Mouse (Mus musculus): ENCODE results near the gene Rnd2. TPM values are rescaled to one million over a fixed set of nuclear protein-coding genes. Genes with fewer than 3 reads are reported as not detected.
"Not testable (repeated sequence)": the region's sequence is repeated elsewhere in the genome, so short reads cannot be mapped to it uniquely, and the experiment has no call there.

Rnd2 gene
- total RNA-seq, 4 experiments from 2014 or later, result 109 to 121 (median 110) TPM

DNA sequence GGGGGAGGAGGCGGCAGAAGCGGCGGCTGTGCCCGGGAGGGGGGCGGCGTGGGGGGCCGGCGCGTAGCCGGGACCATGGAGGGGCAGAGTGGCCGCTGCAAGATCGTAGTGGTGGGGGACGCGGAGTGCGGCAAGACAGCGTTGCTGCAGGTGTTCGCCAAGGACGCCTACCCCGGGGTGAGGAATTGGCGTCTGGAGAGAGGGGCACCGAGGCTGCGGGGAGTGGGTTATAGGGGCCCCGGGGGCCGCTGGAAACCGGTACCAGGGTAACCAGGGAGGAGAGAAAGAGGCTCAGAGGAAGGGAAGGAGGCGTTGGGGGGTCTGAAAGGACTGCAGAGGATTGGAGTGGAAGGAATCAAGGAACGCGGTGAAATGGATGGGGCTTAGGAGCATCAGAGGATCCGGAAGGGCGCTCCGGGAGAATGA is 3.5 kb downstream of the Rnd2 start:
- no peak for DNase-seq (ENCODE audit: low spot score in 2 of 2)

GRCm38 (mm10) chr11:101468731-101469130 is 3.9 kb downstream of the Rnd2 start:
- no peak for DNase-seq (ENCODE audit: low spot score in 2 of 2)

GRCm38 (mm10) chr11:101469155-101469554 is 4.4 kb downstream of the Rnd2 start:
- DNase-seq (ENCODE audit: low spot score in 2 of 2), result no peak

DNA sequence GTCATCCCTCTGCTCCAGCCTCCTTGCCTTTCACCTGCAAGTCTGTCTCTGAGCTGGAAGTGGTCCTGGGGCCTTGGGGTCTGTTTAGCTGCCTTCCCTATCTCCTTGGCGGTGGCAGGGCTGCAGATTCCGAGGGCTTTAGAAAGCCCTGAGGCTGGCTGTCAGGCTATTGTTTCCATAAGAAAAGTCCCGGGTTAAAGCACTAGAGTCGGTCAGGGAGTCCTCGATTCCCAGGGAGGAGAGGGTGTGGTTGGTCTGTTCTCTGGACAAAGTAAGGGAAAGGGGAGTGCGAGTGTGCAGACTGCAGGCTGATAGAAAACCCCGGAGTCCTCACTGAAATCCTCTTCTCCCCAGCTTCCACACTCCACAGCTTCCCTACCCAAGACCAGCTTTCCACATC is 5.4 kb downstream of the Rnd2 start:
- DNase-seq (ENCODE audit: low spot score in 2 of 2), result no peak

DNA sequence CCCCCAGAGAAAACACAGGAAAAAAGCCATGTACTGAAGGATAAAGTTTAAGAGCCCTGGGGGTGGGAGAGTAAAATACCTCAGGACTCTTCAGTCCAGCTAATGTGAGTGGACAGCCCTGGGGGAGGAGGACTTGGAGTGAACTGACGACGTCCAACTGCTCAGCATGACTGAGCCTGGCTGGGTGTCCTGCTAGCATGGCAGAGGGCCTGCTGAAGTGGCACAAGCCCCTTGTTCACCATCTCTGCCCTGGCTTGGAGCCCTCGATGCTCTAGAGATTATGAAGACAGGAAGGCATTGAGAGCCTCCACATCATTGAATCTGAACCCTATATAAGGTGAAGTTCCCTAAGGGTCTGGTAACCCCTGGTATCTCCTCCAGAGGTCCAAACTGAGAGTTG is 7.1 kb downstream of the Rnd2 start:
- DNase-seq (ENCODE audit: low spot score in 2 of 2), result no peak

DNA sequence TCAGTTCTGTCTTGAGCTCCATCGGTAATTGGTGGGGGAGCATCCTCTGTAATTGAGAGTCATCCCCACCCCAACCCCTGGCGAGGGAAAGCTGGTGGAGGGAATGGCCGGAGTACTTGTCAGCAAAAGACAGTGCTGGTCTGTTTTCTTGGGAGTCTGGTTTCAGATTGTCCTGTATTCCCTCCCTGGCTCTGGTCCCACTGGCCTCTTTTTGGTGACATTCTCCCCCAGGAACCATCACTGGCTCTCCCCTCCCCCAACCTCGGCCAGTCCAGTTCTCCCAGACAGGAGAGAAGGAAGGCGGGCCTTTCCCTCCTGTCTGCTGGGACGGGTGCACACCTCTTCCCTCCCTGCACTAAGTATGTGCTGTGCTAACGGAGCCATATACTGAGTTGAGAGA is 7.5 kb downstream of the Rnd2 start:
- no peak for DNase-seq (ENCODE audit: low spot score in 2 of 2)

GRCm38 (mm10) chr11:101473686-101474085 is 8.9 kb downstream of the Rnd2 start:
- not testable (repeated sequence) for DNase-seq (ENCODE audit: low spot score in 2 of 2)

DNA sequence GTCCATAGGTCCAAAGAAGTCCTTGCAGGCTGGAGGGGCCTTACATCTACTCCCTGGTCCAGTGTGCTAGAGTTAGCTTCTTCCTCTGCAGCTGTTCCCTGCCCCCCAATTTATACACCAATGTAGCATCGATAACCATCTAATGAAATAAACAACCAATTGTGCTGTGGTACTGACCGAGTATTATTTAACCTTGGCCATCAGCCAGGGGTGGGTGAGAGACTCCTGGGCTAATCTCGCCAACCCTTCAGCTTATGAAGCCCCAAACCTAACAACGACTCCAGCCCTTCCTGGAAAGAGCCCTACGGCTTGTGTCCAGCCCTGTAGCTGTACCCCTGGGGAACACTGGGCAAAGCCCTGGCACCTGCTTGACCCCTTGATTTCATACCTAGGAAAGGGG is 9.5 kb downstream of the Rnd2 start:
- DNase-seq (ENCODE audit: low spot score in 2 of 2), result no peak

DNA sequence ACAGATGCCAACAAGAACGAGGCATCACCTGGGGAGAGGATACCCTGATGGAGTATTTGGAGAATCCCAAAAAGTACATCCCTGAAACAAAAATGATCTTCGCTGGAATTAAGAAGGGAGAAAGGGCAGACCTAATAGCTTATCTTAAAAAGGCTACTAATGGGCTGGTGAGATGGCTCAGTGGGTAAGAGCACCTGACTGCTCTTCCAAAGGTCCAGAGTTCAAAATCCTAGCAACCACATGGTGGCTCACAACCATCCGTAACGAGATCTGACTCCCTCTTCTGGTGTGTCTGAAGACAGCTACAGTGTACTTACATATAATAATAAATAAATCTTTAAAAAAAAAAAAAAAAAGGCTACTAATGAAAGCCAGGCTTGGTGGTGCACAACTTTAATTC is 11.6 kb downstream of the Rnd2 start:
- not testable (repeated sequence) for DNase-seq (ENCODE audit: low spot score in 2 of 2)

- no peak for DNase-seq (ENCODE audit: low spot score in 2 of 2)
Measured at GRCm38 (mm10) chr11:101477194-101477551, 12.4 kb downstream of the Rnd2 start.

GRCm38 (mm10) chr11:101477552-101478211 is 12.9 kb downstream of the Rnd2 start:
- DNase-seq (ENCODE audit: low spot score in 2 of 2), result no peak

DNA sequence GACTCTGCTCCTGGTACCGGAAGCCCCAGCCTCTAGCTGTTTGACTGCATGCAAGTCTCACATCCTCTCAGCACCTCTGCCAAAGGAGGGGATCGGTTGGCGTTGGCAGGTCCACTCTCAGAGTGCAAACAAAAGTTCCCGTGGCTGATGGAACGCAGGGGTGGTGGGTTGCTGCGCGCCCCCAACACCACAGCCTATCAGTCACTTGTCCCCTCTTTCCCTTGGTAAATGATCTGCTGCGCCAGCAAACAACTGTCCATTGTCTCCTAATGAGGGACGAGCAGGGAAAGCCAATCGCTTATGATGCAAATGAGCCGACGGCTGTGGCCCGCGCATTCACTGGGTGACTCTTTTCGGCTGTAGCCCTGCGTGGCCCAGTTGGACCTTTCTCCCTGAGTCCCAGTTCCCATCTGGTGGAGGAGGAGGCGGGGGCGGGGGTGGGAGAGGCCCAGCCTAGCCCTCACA is 14.4 kb downstream of the Rnd2 start:
- DNase-seq (ENCODE audit: low spot score in 2 of 2), result peak in 1 of 2 experiments; percentile 26

GRCm38 (mm10) chr11:101480912-101481311 is 16.1 kb downstream of the Rnd2 start:
- DNase-seq (ENCODE audit: low spot score in 2 of 2), result no peak

GRCm38 (mm10) chr11:101483804-101484203 is 19.0 kb downstream of the Rnd2 start:
- no peak for DNase-seq (ENCODE audit: low spot score in 2 of 2)

DNA sequence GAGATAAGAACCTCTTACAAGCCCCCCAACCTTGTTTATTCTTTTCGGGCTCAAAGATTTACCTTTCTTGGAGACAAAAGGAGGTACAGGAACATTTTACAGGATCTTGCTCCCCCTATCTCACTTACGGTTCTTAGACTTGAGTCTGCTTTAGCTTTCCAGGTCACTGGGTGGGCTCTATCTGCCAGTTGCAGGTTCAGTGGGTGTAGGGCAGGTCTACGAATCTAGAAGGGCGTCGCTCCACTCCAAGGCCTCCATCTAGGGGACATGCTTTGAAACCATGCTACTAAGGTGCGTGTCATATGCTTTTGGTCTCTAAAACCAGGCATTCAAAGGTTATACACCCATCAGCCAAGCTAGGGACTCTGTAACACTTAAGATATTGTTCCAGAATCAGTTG is 19.4 kb downstream of the Rnd2 start:
- DNase-seq (ENCODE audit: low spot score in 2 of 2), result no peak

DNA sequence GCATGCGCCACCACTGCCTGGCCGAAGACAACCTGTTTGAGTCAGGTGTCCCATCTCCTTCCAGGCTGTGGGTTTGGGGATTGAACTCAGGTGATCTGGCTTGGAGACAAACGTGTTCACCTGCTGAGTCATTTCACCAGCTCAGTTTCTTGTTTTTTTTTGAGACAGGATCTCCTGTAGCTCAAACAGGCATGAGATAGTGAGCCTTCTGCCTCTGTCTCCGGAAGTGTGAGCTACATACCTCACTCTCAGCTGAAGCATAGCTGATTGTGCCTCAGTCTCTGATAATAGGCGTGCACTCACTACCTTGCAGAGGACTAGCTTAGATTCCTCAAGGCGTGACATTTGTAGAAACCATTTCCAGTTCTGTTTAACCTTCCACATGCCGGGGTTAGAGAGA is 20.0 kb downstream of the Rnd2 start:
- DNase-seq (ENCODE audit: low spot score in 2 of 2), result no peak

- no peak for DNase-seq (ENCODE audit: low spot score in 2 of 2)
Measured at GRCm38 (mm10) chr11:101485509-101486028, 20.8 kb downstream of the Rnd2 start.

DNA sequence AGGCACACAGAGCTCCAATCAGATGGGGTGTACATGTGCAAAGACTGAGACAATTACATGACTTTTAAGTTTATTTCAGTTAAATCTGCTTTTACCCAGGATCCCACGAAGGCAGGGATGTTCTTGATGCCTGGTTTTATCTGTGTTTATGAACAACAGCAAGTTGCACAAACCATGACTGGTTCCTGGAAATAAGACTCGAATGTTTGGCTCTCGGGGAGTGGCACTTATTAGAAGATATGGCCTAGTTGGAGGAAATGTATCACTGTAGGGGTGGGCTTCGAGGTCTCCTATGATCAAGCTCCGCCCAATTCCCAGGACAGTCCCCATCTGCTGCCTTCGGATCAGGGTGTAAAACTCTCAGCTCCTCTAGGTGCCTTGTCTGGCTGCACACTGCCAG is 21.3 kb downstream of the Rnd2 start:
- DNase-seq (ENCODE audit: low spot score in 2 of 2), result no peak

- DNase-seq (ENCODE audit: low spot score in 2 of 2), result no peak
Measured at GRCm38 (mm10) chr11:101506269-101506780, 41.5 kb downstream of the Rnd2 start.

GRCm38 (mm10) chr11:101507090-101507489 is 42.3 kb downstream of the Rnd2 start:
- DNase-seq (ENCODE audit: low spot score in 2 of 2), result no peak

GRCm38 (mm10) chr11:101518937-101519336 is 54.1 kb downstream of the Rnd2 start:
- DNase-seq (ENCODE audit: low spot score in 2 of 2), result peak in 1 of 2 experiments; percentile 11

- DNase-seq (ENCODE audit: low spot score in 2 of 2), result no peak
Measured at GRCm38 (mm10) chr11:101519364-101519763, 54.6 kb downstream of the Rnd2 start.
